9 mouse cellular contexts compared by ENCODE assay signal in genomic region chr15:27998621-27999359, GRCm38 (mm10). TPM values are rescaled to one million over a fixed set of nuclear protein-coding genes. Genes with fewer than 3 reads are reported as not detected.
DNase-seq lines count a peak whose midpoint lies in the region; ATAC-seq and TF ChIP-seq lines count a peak whose summit lies in the region.
"Had no signal": no experiment of that assay in that cellular context is flagged by ENCODE, and none has a peak within 500 bp of the region (broad histone marks: within the 10 kb centered on the region; RNA-seq: fewer than 3 reads in every experiment).

No protein-coding gene starts in this region.

- H3K27ac ChIP-seq in hindbrain, embryonic 11.5 days (ENCODE audit: low read depth, low read length), result no peak overlapping the region
- H3K27ac ChIP-seq in hindbrain, embryonic 13.5 days, result no peak overlapping the region
- peak overlapping the region; percentile 51 for H3K27ac ChIP-seq in embryonic fibroblast, embryonic 13.5 days (ENCODE audit: insufficient read depth, low read length)

- DNase-seq in hindbrain, embryonic 11.5 days (ENCODE audit: low spot score), result peak; percentile 23
- DNase-seq in NIH3T3 (ENCODE audit: low read depth), result peak; percentile 54
- DNase-seq in kidney, postnatal 4 days, result peak; percentile 28 to 53
- no peak for DNase-seq in layer of hippocampus, adult 9-11 months
- DNase-seq: gastrocnemius, postnatal 14 days; thymus, postnatal 4 days had no signal

- WGBS in hindbrain, embryonic 11.5 days, result 11% methylated on average over 8 of the region's 8 CpGs
- 11% methylated on average over 8 of the region's 8 CpGs for WGBS in hindbrain, embryonic 13.5 days

- TF ChIP-seq CTCF in embryonic fibroblast, embryonic 13.5 days (IDR thresholded peaks at IDR 0.05; ENCODE audit: borderline replicate concordance, insufficient read depth, low read length), result no peak

- no peaks in the 10 kb centered on the region for H3K36me3 ChIP-seq in hindbrain, embryonic 11.5 days (ENCODE audit: control insufficient read depth, insufficient read depth, low read length)
- H3K36me3 ChIP-seq in hindbrain, embryonic 13.5 days, result 0 out of 2 replicates have a peak, but pooled peaks cover 5% of the 10 kb centered on the region

- H3K4me1 ChIP-seq in hindbrain, embryonic 11.5 days (replicated peaks; ENCODE audit: control insufficient read depth, insufficient read depth, low read length), result peaks cover 32% of the 10 kb centered on the region
- H3K4me1 ChIP-seq in hindbrain, embryonic 13.5 days (replicated peaks), result peaks cover 85% of the 10 kb centered on the region
- H3K4me1 ChIP-seq in embryonic fibroblast, embryonic 13.5 days (ENCODE audit: control insufficient read depth, insufficient read depth, low read length), result peaks cover 28% of the 10 kb centered on the region

- no peak for ATAC-seq in hindbrain, embryonic 11.5 days (ENCODE audit: low FRiP score)
- no peak for ATAC-seq in hindbrain, embryonic 13.5 days (ENCODE audit: low FRiP score)
- no peak for ATAC-seq in granulocyte monocyte progenitor cell, adult 5-6 weeks (replicated peaks; ENCODE audit: poor library complexity, severe bottlenecking)

- no peak overlapping the region for H3K9ac ChIP-seq in hindbrain, embryonic 11.5 days (ENCODE audit: low read depth, low read length)
- H3K9ac ChIP-seq in hindbrain, embryonic 13.5 days, result no peak overlapping the region

- no peaks in the 10 kb centered on the region for H3K9me3 ChIP-seq in hindbrain, embryonic 11.5 days (ENCODE audit: control insufficient read depth, low read length)
- no peaks in the 10 kb centered on the region for H3K9me3 ChIP-seq in hindbrain, embryonic 13.5 days

- no peak overlapping the region for H3K4me2 ChIP-seq in hindbrain, embryonic 11.5 days (replicated peaks; ENCODE audit: low read depth, low read length)
- H3K4me2 ChIP-seq in hindbrain, embryonic 13.5 days, result no peak overlapping the region

- no peaks in the 10 kb centered on the region for H3K27me3 ChIP-seq in hindbrain, embryonic 11.5 days (ENCODE audit: control insufficient read depth, insufficient read depth, low read length)
- H3K27me3 ChIP-seq in hindbrain, embryonic 13.5 days, result no peaks in the 10 kb centered on the region

- H3K4me3 ChIP-seq in hindbrain, embryonic 11.5 days (ENCODE audit: low read depth, low read length), result no peak overlapping the region
- H3K4me3 ChIP-seq in hindbrain, embryonic 13.5 days, result no peak overlapping the region
- H3K4me3 ChIP-seq in embryonic fibroblast, embryonic 13.5 days (ENCODE audit: insufficient read depth, low read length), result no peak overlapping the region

- TF ChIP-seq POLR2A in embryonic fibroblast, embryonic 13.5 days (IDR thresholded peaks at IDR 0.05; ENCODE audit: low read depth, low read length), result no peak

RNA-seq across cellular contexts. Expression of gene Trio, which starts 26.9 kb away (rescaled TPM):
- 39.9 and 49.8 TPM in 2 replicates for polyA plus RNA-seq in hindbrain, embryonic 11.5 days (2014; fragmentation: Nextera tagmentation; extraction: Ambion mirVana)
- 37.7 and 39.5 TPM in 2 replicates for polyA plus RNA-seq in hindbrain, embryonic 13.5 days (2015; fragmentation: Nextera tagmentation; extraction: Ambion mirVana)
- polyA plus RNA-seq in embryonic fibroblast, embryonic 13.5 days (2011; ENCODE audit: insufficient read length, low read depth, missing spikeins), result 154 and 161 TPM in 2 replicates
- total RNA-seq in granulocyte monocyte progenitor cell, adult 5-6 weeks (2014; fragmentation: Nextera tagmentation), result 30.3 and 40.2 TPM in 2 replicates
- 21.1 and 25.9 TPM in 2 replicates for total RNA-seq in granulocyte monocyte progenitor cell, adult 5-6 weeks (2017)
